Mouse (Mus musculus) lung, postnatal 0 days (tissue): ENCODE measurements at regions not wholly inside any gene's neighbourhood (a gene's known extent, or its start where the extent isn't known, plus 50 kb on each side); places are given as distances from the start of the nearest gene placed in this dataset.

ENCODE experiments used
- CTCF ChIP-seq: IDR thresholded peaks from 2 replicates; pipeline ENCODE4 v1.5.1; 2016; ENCODE audit warnings: antibody characterized with exemption, mild to moderate bottlenecking
- EP300 ChIP-seq: IDR thresholded peaks from 2 replicates; pipeline ENCODE4 v1.6.1; 2016; ENCODE audit warnings: antibody characterized with exemption, mild to moderate bottlenecking, control low read depth

- TF ChIP-seq CTCF (no peak), EP300 (no peak)
Observed at GRCm38 (mm10) chr10:91569046-91569445, 387.9 kb upstream of the Tmpo start.
